Mouse (Mus musculus) CH12F3 (cell line): ENCODE measurements around the gene Slx.
"Not testable (repeated sequence)": the region's sequence is repeated elsewhere in the genome, so short reads cannot be mapped to it uniquely, and the experiment has no call there.

Experiments used
- in situ Hi-C: fragments of 300-500 bp; cut with MboI; formaldehyde crosslinking; loops from 2 replicates; pipeline ENCODE4 v1.14.3; 2020; ENCODE audit warnings: low sequenced_read_pairs

Gene Slx

GRCm38 (mm10) chrX:26545465-26545864 lies at the start of gene Slx:
Gene Slx, minus strand, starts transcription at chrX:26545565.
- in situ Hi-C loops: not testable (repeated sequence)
